Mouse (Mus musculus) mature B cell (primary cell): Measurements from ENCODE around the gene Wdr62.

Experiments used
- in situ Hi-C: fragments of 300-500 bp; cut with MboI; formaldehyde crosslinking; loops from 2 replicates; pipeline ENCODE4 v1.14.3; 2019

Gene Wdr62

GRCm38 (mm10) chr7:30279951-30280669 is at the start of gene Wdr62, which contains the start of gene Thap8:
Gene Wdr62, minus strand, starts transcription at chr7:30280419.
Gene Thap8, plus strand, starts transcription at chr7:30280094.
- in situ Hi-C loops: no loop called here

- in situ Hi-C loops: no loop called here
Measured at GRCm38 (mm10) chr7:30328379-30328778, 48.2 kb upstream of the Wdr62 start.

- in situ Hi-C loops: no loop called here
Measured at GRCm38 (mm10) chr7:30327140-30327539, 46.9 kb upstream of the Wdr62 start.

- in situ Hi-C loops: no loop called here
Measured at GRCm38 (mm10) chr7:30326427-30326826, 46.2 kb upstream of the Wdr62 start.

- in situ Hi-C loops: no loop called here
Measured at GRCm38 (mm10) chr7:30325364-30325763, 45.1 kb upstream of the Wdr62 start.

GRCm38 (mm10) chr7:30324300-30324944 is 44.2 kb upstream of the Wdr62 start:
- in situ Hi-C loops: no loop called here

GRCm38 (mm10) chr7:30323795-30324194 is 43.6 kb upstream of the Wdr62 start, which contains the start of gene Sdhaf1:
Gene Sdhaf1, minus strand, starts transcription at chr7:30323895.
- in situ Hi-C loops: no loop called here

- in situ Hi-C loops: no loop called here
Measured at GRCm38 (mm10) chr7:30322865-30323264, 42.6 kb upstream of the Wdr62 start.

GRCm38 (mm10) chr7:30322285-30322667 is 42.1 kb upstream of the Wdr62 start:
- in situ Hi-C loops: no loop called here

- in situ Hi-C loops: no loop called here
Measured at GRCm38 (mm10) chr7:30321539-30322284, 41.5 kb upstream of the Wdr62 start, which contains the start of gene E130208F15Rik. Gene E130208F15Rik, plus strand, starts transcription at chr7:30321740.

- in situ Hi-C loops: no loop called here
Measured at GRCm38 (mm10) chr7:30320946-30321345, 40.7 kb upstream of the Wdr62 start.

GRCm38 (mm10) chr7:30318142-30318541 is 37.9 kb upstream of the Wdr62 start:
- in situ Hi-C loops: no loop called here

GRCm38 (mm10) chr7:30315559-30316529 is 35.6 kb upstream of the Wdr62 start:
- in situ Hi-C loops: no loop called here

- in situ Hi-C loops: no loop called here
Measured at GRCm38 (mm10) chr7:30314721-30315155, 34.5 kb upstream of the Wdr62 start, which contains the start of gene Syne4. Gene Syne4, plus strand, starts transcription at chr7:30314807.

GRCm38 (mm10) chr7:30313666-30314320 is 33.6 kb upstream of the Wdr62 start:
- in situ Hi-C loops: no loop called here

- in situ Hi-C loops: no loop called here
Measured at GRCm38 (mm10) chr7:30310136-30310535, 29.9 kb upstream of the Wdr62 start.

- in situ Hi-C loops: no loop called here
Measured at GRCm38 (mm10) chr7:30309395-30310129, 29.3 kb upstream of the Wdr62 start.

- in situ Hi-C loops: no loop called here
Measured at GRCm38 (mm10) chr7:30308076-30309005, 28.1 kb upstream of the Wdr62 start, which contains the start of gene Alkbh6. Gene Alkbh6, plus strand, starts transcription at chr7:30308717.
